Mouse (Mus musculus): ENCODE results near the gene Ascc3. TPM values are rescaled to one million over a fixed set of nuclear protein-coding genes. Genes with fewer than 3 reads are reported as not detected.

Gene Ascc3
- polyA plus RNA-seq, 1 experiment = 28.7 TPM

DNA sequence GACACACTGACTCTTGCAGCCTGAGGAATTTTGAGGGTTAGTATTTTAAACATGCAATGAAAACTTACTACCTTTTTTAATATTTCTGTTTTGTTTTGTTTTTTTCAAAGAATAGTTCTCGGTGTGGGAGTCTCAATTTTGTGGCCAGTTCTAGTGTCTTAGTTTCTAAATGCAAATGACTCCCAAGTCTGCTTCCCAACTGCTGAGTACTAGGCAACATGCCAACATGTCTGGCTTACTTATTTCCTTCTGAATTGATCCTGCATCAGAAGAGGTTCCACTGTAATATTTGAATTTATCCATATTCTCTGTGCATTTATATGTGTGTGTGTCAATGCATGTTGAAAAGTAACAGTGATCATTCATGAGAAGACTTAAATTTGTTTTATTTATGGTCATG lies 119.3 kb downstream of the Ascc3 start:
- 95% methylated on average over 1 of the region's 1 CpGs for WGBS
- Histone ChIP-seq H3K27ac (ENCODE audit: control insufficient read depth, insufficient read depth, low read length) (no peak overlapping the region), H3K27me3 (ENCODE audit: control insufficient read depth, insufficient read depth, low read length) (no peaks in the 10 kb centered on the region), H3K36me3 (ENCODE audit: control insufficient read depth, insufficient read depth, low read length) (peaks cover 4% of the 10 kb centered on the region; the same call in 1 of the 2 replicates), H3K4me3 (ENCODE audit: control insufficient read depth, insufficient read depth, low read length) (no peak overlapping the region), H3K4me1 (replicated peaks; ENCODE audit: control insufficient read depth, insufficient read depth, low read length) (no peaks in the 10 kb centered on the region)
- TF ChIP-seq CTCF (IDR thresholded peaks at IDR 0.05; ENCODE audit: borderline replicate concordance, control insufficient read depth, extremely low read depth, insufficient read depth, low read length, poor library complexity) (no peak), POLR2A (IDR thresholded peaks at IDR 0.05; ENCODE audit: control insufficient read depth, extremely low read depth, insufficient read depth, low read length, poor library complexity) (no peak)
- DNase-seq = no peak

DNA sequence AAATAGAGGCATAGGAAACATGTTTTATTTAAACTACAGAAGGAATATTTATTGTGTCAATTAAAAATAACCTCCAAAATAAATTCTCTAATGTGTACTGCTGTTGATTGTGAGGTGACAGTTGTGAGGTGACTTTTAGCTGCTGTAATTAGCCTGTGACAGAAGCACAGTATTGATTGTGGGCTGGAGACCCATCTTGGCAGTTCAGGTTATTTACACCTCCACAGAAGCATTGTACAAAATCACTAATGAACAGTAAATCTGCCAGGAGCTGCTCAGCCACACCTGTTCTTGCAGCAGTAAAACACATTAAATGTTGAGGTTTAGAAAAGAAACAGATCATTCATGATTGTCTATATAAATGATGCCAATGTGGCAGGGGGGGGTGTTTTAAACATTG lies 141.0 kb downstream of the Ascc3 start:
- peaks cover 5% of the 10 kb centered on the region; the same call in 1 of the 2 replicates for H3K36me3 ChIP-seq (ENCODE audit: control insufficient read depth, insufficient read depth, low read length)
- H3K27ac ChIP-seq (ENCODE audit: control insufficient read depth, insufficient read depth, low read length) = no peak overlapping the region
- H3K4me1 ChIP-seq (replicated peaks; ENCODE audit: control insufficient read depth, insufficient read depth, low read length) = no peaks in the 10 kb centered on the region
- no peak overlapping the region for H3K4me3 ChIP-seq (ENCODE audit: control insufficient read depth, insufficient read depth, low read length)
- no peak for DNase-seq
- no peak for TF ChIP-seq CTCF (IDR thresholded peaks at IDR 0.05; ENCODE audit: borderline replicate concordance, control insufficient read depth, extremely low read depth, insufficient read depth, low read length, poor library complexity)
- no peak for TF ChIP-seq POLR2A (IDR thresholded peaks at IDR 0.05; ENCODE audit: control insufficient read depth, extremely low read depth, insufficient read depth, low read length, poor library complexity)
- no peaks in the 10 kb centered on the region for H3K27me3 ChIP-seq (ENCODE audit: control insufficient read depth, insufficient read depth, low read length)

DNA sequence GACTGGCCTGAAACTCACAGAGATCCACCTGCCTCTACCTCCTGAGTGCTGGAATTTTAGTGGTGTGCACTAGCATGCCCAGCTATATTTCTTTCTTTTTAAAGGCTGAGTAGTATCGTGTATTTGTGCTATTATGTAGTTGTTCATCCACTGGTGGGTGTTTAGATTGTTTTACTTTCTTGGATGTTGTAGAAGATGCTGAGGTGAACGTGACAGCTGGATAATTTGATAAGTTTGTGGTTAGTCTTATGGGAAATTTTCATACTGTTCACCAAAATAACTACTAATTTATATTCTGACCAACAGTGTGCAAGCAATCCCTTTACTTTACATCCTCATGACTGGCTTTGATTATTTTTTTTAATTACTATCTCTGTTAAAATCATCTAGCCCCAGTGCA lies 169.6 kb downstream of the Ascc3 start:
- H3K27me3 ChIP-seq (ENCODE audit: control insufficient read depth, insufficient read depth, low read length) = no peaks in the 10 kb centered on the region
- 85% methylated on average over 2 of the region's 2 CpGs for WGBS
- DNase-seq = no peak
- no peaks in the 10 kb centered on the region for H3K4me1 ChIP-seq (replicated peaks; ENCODE audit: control insufficient read depth, insufficient read depth, low read length)
- H3K4me3 ChIP-seq (ENCODE audit: control insufficient read depth, insufficient read depth, low read length) = no peak overlapping the region
- H3K27ac ChIP-seq (ENCODE audit: control insufficient read depth, insufficient read depth, low read length) = no peak overlapping the region
- TF ChIP-seq CTCF (IDR thresholded peaks at IDR 0.05; ENCODE audit: borderline replicate concordance, control insufficient read depth, extremely low read depth, insufficient read depth, low read length, poor library complexity) (no peak), POLR2A (IDR thresholded peaks at IDR 0.05; ENCODE audit: control insufficient read depth, extremely low read depth, insufficient read depth, low read length, poor library complexity) (no peak)
- peaks cover 3% of the 10 kb centered on the region; the same call in 1 of the 2 replicates for H3K36me3 ChIP-seq (ENCODE audit: control insufficient read depth, insufficient read depth, low read length)

DNA sequence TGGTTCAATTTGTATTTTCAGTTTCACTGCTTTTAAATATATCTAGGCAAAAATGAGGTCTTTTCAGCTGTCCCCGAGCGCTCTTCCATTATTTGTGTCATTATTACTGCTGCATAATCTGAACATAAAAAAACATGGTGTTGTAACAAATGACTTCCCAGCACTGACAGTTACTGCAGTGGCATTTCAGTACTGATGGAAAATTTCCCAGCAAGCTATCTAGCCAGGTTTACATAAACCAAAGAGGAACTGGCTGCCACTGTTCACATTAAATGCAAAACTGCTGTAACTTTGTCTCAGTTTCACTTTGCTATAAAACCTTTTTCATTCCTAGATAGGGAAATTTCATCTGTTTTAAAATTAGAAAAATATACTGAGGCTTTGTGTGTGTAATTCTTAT lies 170.5 kb downstream of the Ascc3 start:
- DNase-seq = no peak
- no peak overlapping the region for H3K4me3 ChIP-seq (ENCODE audit: control insufficient read depth, insufficient read depth, low read length)
- no peaks in the 10 kb centered on the region for H3K27me3 ChIP-seq (ENCODE audit: control insufficient read depth, insufficient read depth, low read length)
- 75% methylated on average over 2 of the region's 2 CpGs for WGBS
- H3K36me3 ChIP-seq (ENCODE audit: control insufficient read depth, insufficient read depth, low read length) = peaks cover 5% of the 10 kb centered on the region; the same call in 1 of the 2 replicates
- H3K27ac ChIP-seq (ENCODE audit: control insufficient read depth, insufficient read depth, low read length) = no peak overlapping the region
- TF ChIP-seq CTCF (IDR thresholded peaks at IDR 0.05; ENCODE audit: borderline replicate concordance, control insufficient read depth, extremely low read depth, insufficient read depth, low read length, poor library complexity) (no peak), POLR2A (IDR thresholded peaks at IDR 0.05; ENCODE audit: control insufficient read depth, extremely low read depth, insufficient read depth, low read length, poor library complexity) (no peak)
- H3K4me1 ChIP-seq (replicated peaks; ENCODE audit: control insufficient read depth, insufficient read depth, low read length) = no peaks in the 10 kb centered on the region

DNA sequence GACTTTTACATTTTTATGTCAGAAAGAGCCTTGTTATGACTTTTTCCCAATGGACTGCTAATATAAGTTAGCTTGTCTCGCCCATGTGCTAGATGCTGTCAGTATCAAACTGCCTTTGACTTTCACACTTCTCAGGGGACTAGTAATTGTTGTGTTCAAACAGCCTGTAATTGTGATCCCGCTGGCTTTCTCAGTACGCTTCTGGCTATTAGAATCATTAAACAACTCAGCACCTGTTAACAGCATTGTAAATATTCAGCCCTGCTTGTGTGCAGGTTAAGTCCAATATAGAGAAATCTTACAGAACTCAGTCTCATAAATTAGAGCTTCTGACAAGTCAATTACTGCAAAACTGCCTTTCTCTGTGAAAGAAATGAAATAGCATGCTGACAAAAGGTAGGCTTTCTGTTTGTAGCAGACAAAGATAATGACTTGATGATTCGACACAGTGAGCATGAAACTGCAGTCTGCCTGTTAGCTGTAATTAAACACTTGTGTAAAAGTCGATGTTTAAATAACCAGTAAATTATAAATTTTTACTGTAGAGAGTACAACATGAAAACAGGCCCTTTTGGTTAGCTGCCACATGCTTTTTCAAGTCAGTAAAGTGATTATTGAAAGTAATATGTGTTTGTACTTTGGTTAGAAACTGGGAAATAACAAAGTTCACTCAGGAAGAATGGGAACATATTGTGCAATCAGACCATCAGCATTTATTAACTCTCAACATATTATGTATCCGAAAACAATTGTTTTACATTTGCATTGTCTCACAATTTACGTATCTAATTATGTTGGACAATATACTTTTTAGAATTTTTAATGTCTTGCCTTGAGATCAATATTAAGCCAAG lies 171.2 kb downstream of the Ascc3 start:
- no peaks in the 10 kb centered on the region for H3K4me1 ChIP-seq (replicated peaks; ENCODE audit: control insufficient read depth, insufficient read depth, low read length)
- DNase-seq = no peak
- no peak for TF ChIP-seq CTCF (IDR thresholded peaks at IDR 0.05; ENCODE audit: borderline replicate concordance, control insufficient read depth, extremely low read depth, insufficient read depth, low read length, poor library complexity)
- TF ChIP-seq POLR2A (IDR thresholded peaks at IDR 0.05; ENCODE audit: control insufficient read depth, extremely low read depth, insufficient read depth, low read length, poor library complexity) = no peak
- H3K36me3 ChIP-seq (ENCODE audit: control insufficient read depth, insufficient read depth, low read length) = peaks cover 5% of the 10 kb centered on the region; the same call in 1 of the 2 replicates
- H3K4me3 ChIP-seq (ENCODE audit: control insufficient read depth, insufficient read depth, low read length) = no peak overlapping the region
- H3K27me3 ChIP-seq (ENCODE audit: control insufficient read depth, insufficient read depth, low read length) = no peaks in the 10 kb centered on the region
- WGBS = 80% methylated on average over 7 of the region's 7 CpGs
- no peak overlapping the region for H3K27ac ChIP-seq (ENCODE audit: control insufficient read depth, insufficient read depth, low read length)

DNA sequence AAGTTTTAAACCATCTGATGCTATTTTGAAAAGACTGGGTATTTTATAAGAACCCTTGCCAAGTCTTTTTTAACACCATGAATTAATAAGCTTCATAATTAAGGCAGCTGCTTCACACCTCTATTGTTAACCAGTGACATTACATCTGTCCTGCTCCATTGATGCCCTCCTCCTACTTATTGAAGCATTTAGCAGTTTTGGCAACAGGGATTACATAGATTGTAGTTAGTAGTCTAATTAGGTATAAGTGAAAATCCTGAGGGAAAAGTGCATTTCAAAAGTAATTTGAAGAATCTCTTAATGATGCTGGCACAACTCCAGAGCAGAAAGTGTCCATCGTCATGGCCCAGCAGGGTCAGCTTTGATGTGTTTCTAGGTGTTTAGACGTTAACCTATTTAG lies 180.3 kb downstream of the Ascc3 start:
- H3K4me3 ChIP-seq (ENCODE audit: control insufficient read depth, insufficient read depth, low read length) = no peak overlapping the region
- WGBS = 96% methylated on average over 2 of the region's 2 CpGs
- no peak for DNase-seq
- H3K27me3 ChIP-seq (ENCODE audit: control insufficient read depth, insufficient read depth, low read length) = no peaks in the 10 kb centered on the region
- H3K27ac ChIP-seq (ENCODE audit: control insufficient read depth, insufficient read depth, low read length) = no peak overlapping the region
- TF ChIP-seq CTCF (IDR thresholded peaks at IDR 0.05; ENCODE audit: borderline replicate concordance, control insufficient read depth, extremely low read depth, insufficient read depth, low read length, poor library complexity) (no peak), POLR2A (IDR thresholded peaks at IDR 0.05; ENCODE audit: control insufficient read depth, extremely low read depth, insufficient read depth, low read length, poor library complexity) (no peak)
- no peaks in the 10 kb centered on the region for H3K4me1 ChIP-seq (replicated peaks; ENCODE audit: control insufficient read depth, insufficient read depth, low read length)
- no peaks in the 10 kb centered on the region for H3K36me3 ChIP-seq (ENCODE audit: control insufficient read depth, insufficient read depth, low read length)
